Mouse (Mus musculus) cerebellum, adult 11 months (tissue): ENCODE data around the gene D11Wsu47e.

Experiments used
- DNase-seq: peaks from one replicate; pipeline ENCODE4 v3.0.0; 2022

Gene D11Wsu47e

GRCm38 (mm10) chr11:113739213-113739612, 55.0 kb downstream of the D11Wsu47e start:
- DNase-seq, result no peak

DNA sequence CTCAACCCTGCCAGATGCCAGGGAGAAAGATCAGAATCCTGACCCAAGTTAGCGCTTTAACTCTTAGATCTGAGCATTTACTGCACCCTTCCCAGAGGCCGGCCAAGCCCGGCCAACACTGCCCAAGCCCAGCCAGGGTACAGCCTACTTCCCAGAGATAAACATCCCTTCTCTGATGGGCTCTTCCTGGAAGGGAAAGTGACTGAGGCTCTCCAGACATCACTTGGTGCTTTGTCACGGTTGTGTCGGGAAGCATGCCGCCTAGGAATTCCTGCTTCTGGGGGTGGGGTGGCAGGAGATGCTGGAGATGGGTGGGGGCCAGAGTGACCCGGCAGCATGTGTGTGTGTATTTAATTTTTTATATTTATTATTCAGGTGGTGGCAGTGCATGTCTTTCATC, 55.9 kb downstream of the D11Wsu47e start:
- no peak for DNase-seq

DNA sequence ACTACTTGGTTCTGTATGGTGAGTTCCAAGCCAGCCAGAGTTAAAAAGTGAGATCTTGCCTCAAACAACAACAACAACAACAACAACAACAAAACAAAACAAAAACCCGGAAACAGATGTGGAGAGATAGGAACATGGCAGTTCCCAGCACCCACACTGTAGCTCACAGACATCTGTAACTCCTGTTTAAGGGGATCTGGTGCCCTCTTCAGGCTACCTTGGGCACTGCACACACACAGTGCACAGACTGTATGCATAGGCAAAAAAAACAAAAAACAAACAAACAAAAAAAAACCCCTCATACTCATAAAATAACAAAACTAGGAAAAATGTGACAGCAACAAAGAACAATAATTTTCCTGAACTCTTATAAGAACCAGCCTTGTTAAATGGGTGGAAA, 58.8 kb downstream of the D11Wsu47e start:
- no peak for DNase-seq
